Mouse (Mus musculus): ENCODE data around the gene Dnajc27. TPM values are rescaled to one million over a fixed set of nuclear protein-coding genes. Genes with fewer than 3 reads are reported as not detected.
A peak's percentile ranks its signal among the peaks of the same experiment; 100 is the strongest.

Gene Dnajc27
- total and polyA plus RNA-seq, 3 experiments = 7.9 to 10.1 (median 9.8) TPM

DNA sequence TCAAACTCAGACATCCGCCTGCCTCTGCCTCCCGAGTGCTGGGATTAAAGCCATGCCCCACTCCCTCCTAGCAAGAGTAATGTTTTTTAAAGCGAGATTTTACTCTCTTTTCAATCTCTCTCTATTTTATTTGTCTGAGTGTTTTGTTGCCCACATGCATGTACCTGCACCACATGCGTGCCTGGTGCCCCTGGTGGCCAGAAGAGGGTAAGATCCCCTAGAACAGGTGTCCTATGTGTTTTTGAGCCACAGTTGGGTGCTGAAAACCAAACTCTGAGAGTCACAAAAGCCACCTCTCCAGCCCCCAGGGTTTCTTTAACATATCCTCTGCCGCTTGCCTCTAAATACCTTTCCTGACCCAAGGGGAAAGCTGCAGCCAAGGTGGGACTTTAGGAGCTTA lies 60.8 kb downstream of the Dnajc27 start:
- in situ Hi-C loops (cut with MboI; ENCODE audit: low pct_ligation_motif_present, low pct_unique_long_range_greater_than_20kb, low sequenced_read_pairs) = no loop called here
- Histone ChIP-seq H3K4me3 (replicated peaks in 1 of 3; ENCODE audit: low read depth in 2 of 3, low read length in 2 of 3, poor library complexity in 1 of 3) (no peak overlapping the region), H3K9ac (ENCODE audit: insufficient read depth, low read depth) (no peak overlapping the region), H3K9me3 (replicated peaks; ENCODE audit: low read length) (no peaks in the 10 kb centered on the region), H3K36me3 (replicated peaks in 1 of 2; ENCODE audit: control insufficient read depth in 1 of 2, insufficient read depth in 1 of 2, low read length in 1 of 2) (no peaks in the 10 kb centered on the region), H3K27me3 (replicated peaks) (no peaks in the 10 kb centered on the region), H3K27ac (ENCODE audit: insufficient read depth, low read depth) (no peak overlapping the region), H3K4me2 (ENCODE audit: insufficient read depth, low read depth, poor library complexity, severe bottlenecking) (no peak overlapping the region), H3K4me1 (ENCODE audit: control insufficient read depth in 1 of 2, insufficient read depth in 2 of 2) (peaks cover 0 to 13% of the 10 kb centered on the region in 2 experiments; a peak in 2 of 4 replicates), H3K79me2 (replicated peaks; ENCODE audit: control insufficient read depth, extremely low read depth, insufficient read depth, poor library complexity, severe bottlenecking) (no peaks in the 10 kb centered on the region)
- TF ChIP-seq CHD1 (IDR thresholded peaks at IDR 0.05; ENCODE audit: low read depth, low read length) = no peak
- no peak for TF ChIP-seq EP300 (IDR thresholded peaks at IDR 0.05; ENCODE audit: low read length)
- TF ChIP-seq CTCF (conservative IDR thresholded peaks at IDR 0.05 in 1 of 2, IDR thresholded peaks at IDR 0.05 in 1 of 2; ENCODE audit: low read depth in 2 of 2, low read length in 2 of 2) = peak in 1 of 2 experiments; percentile 49; a peak in 2 of 4 replicates
- TF ChIP-seq NELFE (IDR thresholded peaks at IDR 0.05; ENCODE audit: low read depth, low read length) = no peak
- TF ChIP-seq RAD21 (IDR thresholded peaks at IDR 0.05; ENCODE audit: low read depth, low read length) = peak; percentile 3
- TF ChIP-seq SMC3 (IDR thresholded peaks at IDR 0.05; ENCODE audit: low read depth, low read length) = 0 out of 2 replicates have a peak, but pooled peaks have one; percentile 14
- no peak for TF ChIP-seq MEF2A (IDR thresholded peaks at IDR 0.05; ENCODE audit: borderline replicate concordance, low read depth, low read length)
- no peak for TF ChIP-seq JUN (IDR thresholded peaks at IDR 0.05; ENCODE audit: insufficient read depth, low read depth, low read length)
- DNase-seq (ENCODE audit: extremely low read depth) = peak; percentile 20
- dilution Hi-C loops (cut with MboI; ENCODE audit: extremely low pct_ligation_motif_present, extremely low pct_unique_long_range_greater_than_20kb, low sequenced_read_pairs) = no loop called here

DNA sequence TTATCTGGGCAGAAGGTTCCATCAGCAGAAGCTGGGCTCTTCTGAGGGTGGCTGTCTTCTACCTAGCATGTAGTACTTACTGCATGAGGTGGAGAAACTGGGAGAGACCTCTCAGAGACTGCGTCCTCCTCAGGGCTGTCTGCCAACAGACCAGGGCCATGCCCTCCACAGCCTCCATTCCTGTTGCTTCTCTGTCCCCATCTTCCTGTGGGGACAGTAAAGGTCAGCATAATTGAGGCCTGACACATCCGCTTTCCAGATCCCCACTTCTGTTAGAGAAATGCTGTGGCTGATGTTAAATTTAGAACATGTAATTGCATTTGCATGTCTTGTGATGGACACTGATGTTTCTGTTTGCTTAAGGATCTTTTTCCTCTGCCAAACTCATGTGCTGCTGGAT lies 68.6 kb downstream of the Dnajc27 start:
- H3K4me3 ChIP-seq (replicated peaks in 1 of 3; ENCODE audit: low read depth in 2 of 3, low read length in 2 of 3, poor library complexity in 1 of 3) = no peak overlapping the region
- no peaks in the 10 kb centered on the region for H3K36me3 ChIP-seq (replicated peaks in 1 of 2; ENCODE audit: control insufficient read depth in 1 of 2, insufficient read depth in 1 of 2, low read length in 1 of 2)
- in situ Hi-C loops (cut with MboI; ENCODE audit: low pct_ligation_motif_present, low pct_unique_long_range_greater_than_20kb, low sequenced_read_pairs) (no loop called here), dilution Hi-C loops (cut with MboI; ENCODE audit: extremely low pct_ligation_motif_present, extremely low pct_unique_long_range_greater_than_20kb, low sequenced_read_pairs) (no loop called here)
- no peaks in the 10 kb centered on the region for H3K27me3 ChIP-seq (replicated peaks)
- TF ChIP-seq JUN (IDR thresholded peaks at IDR 0.05; ENCODE audit: insufficient read depth, low read depth, low read length) = no peak
- no peak for TF ChIP-seq BHLHE40 (IDR thresholded peaks at IDR 0.05; ENCODE audit: low read depth, low read length)
- TF ChIP-seq USF1 (IDR thresholded peaks at IDR 0.05; ENCODE audit: low read depth, low read length) = no peak
- no peak for TF ChIP-seq E2F4 (IDR thresholded peaks at IDR 0.05; ENCODE audit: insufficient replicate concordance, low read depth, low read length)
- no peak for TF ChIP-seq MAFK (IDR thresholded peaks at IDR 0.05; ENCODE audit: insufficient replicate concordance, low read length)
- TF ChIP-seq ZMIZ1 (IDR thresholded peaks at IDR 0.05; ENCODE audit: low read depth, low read length) = no peak
- TF ChIP-seq NELFE (IDR thresholded peaks at IDR 0.05; ENCODE audit: low read depth, low read length) = no peak
- no peak for TF ChIP-seq ZKSCAN1 (IDR thresholded peaks at IDR 0.05; ENCODE audit: borderline replicate concordance, low read depth, low read length)
- TF ChIP-seq IRF4 (IDR thresholded peaks at IDR 0.05; ENCODE audit: low read depth, low read length) = no peak
- no peak for TF ChIP-seq CHD2 (IDR thresholded peaks at IDR 0.05; ENCODE audit: low read length)
- TF ChIP-seq POLR2AphosphoS2 (IDR thresholded peaks at IDR 0.05; ENCODE audit: low read depth, low read length) = no peak
- no peak overlapping the region for H3K9ac ChIP-seq (ENCODE audit: insufficient read depth, low read depth)
- H3K79me2 ChIP-seq (replicated peaks; ENCODE audit: control insufficient read depth, extremely low read depth, insufficient read depth, poor library complexity, severe bottlenecking) = no peaks in the 10 kb centered on the region
- H3K9me3 ChIP-seq (replicated peaks; ENCODE audit: low read length) = no peaks in the 10 kb centered on the region
- no peak overlapping the region for H3K4me2 ChIP-seq (ENCODE audit: insufficient read depth, low read depth, poor library complexity, severe bottlenecking)
- no peak overlapping the region for H3K27ac ChIP-seq (ENCODE audit: insufficient read depth, low read depth)
- DNase-seq (ENCODE audit: extremely low read depth) = no peak
- no peaks in the 10 kb centered on the region for H3K4me1 ChIP-seq (ENCODE audit: control insufficient read depth in 1 of 2, insufficient read depth in 2 of 2)
